Comparison of ENCODE assay signal across 9 mouse cellular contexts in genomic region chr13:44306275-44307050, GRCm38 (mm10).
DNase-seq lines count a peak whose midpoint lies in the region; ATAC-seq and TF ChIP-seq lines count a peak whose summit lies in the region.
"Had no signal": no experiment of that assay in that cellular context is flagged by ENCODE, and none has a peak within 500 bp of the region (broad histone marks: within the 10 kb centered on the region; RNA-seq: fewer than 3 reads in every experiment).

No protein-coding gene starts in this region.

- no peak overlapping the region for H3K4me3 ChIP-seq in heart, embryonic 10.5 days
- H3K4me3 ChIP-seq in cortical plate, adult 2 months (ENCODE audit: insufficient read depth, low read length) = no peak overlapping the region
- H3K4me3 ChIP-seq in forebrain, embryonic 13.5 days = no peak overlapping the region
- no peak overlapping the region for H3K4me3 ChIP-seq in forebrain, embryonic 16.5 days (replicated peaks; ENCODE audit: low read length)
- H3K4me3 ChIP-seq: embryonic facial prominence, embryonic 12.5 days had no signal

- H3K27ac ChIP-seq in heart, embryonic 10.5 days = no peak overlapping the region
- H3K27ac ChIP-seq in cortical plate, adult 2 months (ENCODE audit: insufficient read depth, low read length) = 0 out of 2 replicates have a peak overlapping the region, but pooled peaks have one; percentile 9
- no peak overlapping the region for H3K27ac ChIP-seq in forebrain, embryonic 13.5 days
- no peak overlapping the region for H3K27ac ChIP-seq in forebrain, embryonic 16.5 days (ENCODE audit: low read length)
- H3K27ac ChIP-seq: embryonic facial prominence, embryonic 12.5 days had no signal

- no peaks in the 10 kb centered on the region for H3K27me3 ChIP-seq in heart, embryonic 10.5 days (ENCODE audit: insufficient read depth, poor library complexity, severe bottlenecking)
- no peaks in the 10 kb centered on the region for H3K27me3 ChIP-seq in forebrain, embryonic 13.5 days
- no peaks in the 10 kb centered on the region for H3K27me3 ChIP-seq in forebrain, embryonic 16.5 days (replicated peaks; ENCODE audit: control insufficient read depth, insufficient read depth, low read length)
- H3K27me3 ChIP-seq: embryonic facial prominence, embryonic 12.5 days had no signal

- H3K4me1 ChIP-seq in heart, embryonic 10.5 days = no peaks in the 10 kb centered on the region
- no peaks in the 10 kb centered on the region for H3K4me1 ChIP-seq in cortical plate, adult 2 months (ENCODE audit: control insufficient read depth, insufficient read depth, low read length)
- no peaks in the 10 kb centered on the region for H3K4me1 ChIP-seq in forebrain, embryonic 13.5 days
- H3K4me1 ChIP-seq in forebrain, embryonic 16.5 days (replicated peaks; ENCODE audit: control insufficient read depth, insufficient read depth, low read length) = no peaks in the 10 kb centered on the region; the same call in 1 of the 2 replicates
- H3K4me1 ChIP-seq: embryonic facial prominence, embryonic 12.5 days had no signal

- H3K4me2 ChIP-seq in forebrain, embryonic 13.5 days = no peak overlapping the region
- H3K4me2 ChIP-seq in forebrain, embryonic 16.5 days (ENCODE audit: low read length) = no peak overlapping the region
- H3K4me2 ChIP-seq: embryonic facial prominence, embryonic 12.5 days had no signal

- WGBS in heart, embryonic 10.5 days = 85% methylated on average over 15 of the region's 15 CpGs
- 95% methylated on average over 15 of the region's 15 CpGs for WGBS in forebrain, embryonic 13.5 days
- 94% methylated on average over 15 of the region's 15 CpGs for WGBS in forebrain, embryonic 16.5 days

- peak; percentile 87 to 93 for DNase-seq in heart, adult 18-20 months
- no peak for DNase-seq in heart, embryonic 10.5 days (ENCODE audit: low spot score)
- peak; percentile 89 for DNase-seq in Muller cell, postnatal 12 days (ENCODE audit: inconsistent ontology term)
- DNase-seq in kidney, postnatal 14 days = peak; percentile 80

- no peaks in the 10 kb centered on the region for H3K9me3 ChIP-seq in heart, embryonic 10.5 days
- H3K9me3 ChIP-seq in forebrain, embryonic 13.5 days (replicated peaks) = no peaks in the 10 kb centered on the region; the same call in 1 of the 2 replicates
- H3K9me3 ChIP-seq in forebrain, embryonic 16.5 days (ENCODE audit: control insufficient read depth, low read length) = no peaks in the 10 kb centered on the region
- H3K9me3 ChIP-seq: embryonic facial prominence, embryonic 12.5 days had no signal

- no peak for TF ChIP-seq POLR2A in cortical plate, adult 2 months (IDR thresholded peaks at IDR 0.05; ENCODE audit: extremely low read depth, insufficient read depth, low read length)

- no peaks in the 10 kb centered on the region for H3K36me3 ChIP-seq in heart, embryonic 10.5 days
- H3K36me3 ChIP-seq in forebrain, embryonic 13.5 days (ENCODE audit: poor library complexity, severe bottlenecking) = no peaks in the 10 kb centered on the region
- no peaks in the 10 kb centered on the region for H3K36me3 ChIP-seq in forebrain, embryonic 16.5 days (ENCODE audit: control insufficient read depth, insufficient read depth)
- H3K36me3 ChIP-seq: embryonic facial prominence, embryonic 12.5 days had no signal

- H3K9ac ChIP-seq in forebrain, embryonic 13.5 days = no peak overlapping the region
- H3K9ac ChIP-seq in forebrain, embryonic 16.5 days (replicated peaks; ENCODE audit: low read depth, low read length) = no peak overlapping the region
- H3K9ac ChIP-seq: embryonic facial prominence, embryonic 12.5 days had no signal

- TF ChIP-seq CTCF in cortical plate, adult 2 months (IDR thresholded peaks at IDR 0.05; ENCODE audit: extremely low read depth, insufficient read depth, low read length) = no peak

- ATAC-seq in forebrain, embryonic 13.5 days = no peak
- ATAC-seq in forebrain, embryonic 16.5 days = no peak
- ATAC-seq in erythroid progenitor cell, adult 5-6 weeks (replicated peaks; ENCODE audit: low FRiP score, poor library complexity, severe bottlenecking) = no peak
